Mouse (Mus musculus) cortical plate, adult 2 months (tissue): Measurements from ENCODE around the gene Tmem9. TPM values are rescaled to one million over a fixed set of nuclear protein-coding genes. Genes with fewer than 3 reads are reported as not detected.

ENCODE experiments used
- H3K27ac ChIP-seq: fragments of 200-500 bp; 2 replicates; pipeline ENCODE4 v1.5.1; 2012; ENCODE audit warnings: low read length, control low read depth, inconsistent platforms; ENCODE audit not compliant: insufficient read depth
- H3K4me1 ChIP-seq: fragments of 200-500 bp; 2 replicates; pipeline ENCODE4 v1.6.1; 2011; ENCODE audit warnings: low read length; ENCODE audit not compliant: control insufficient read depth, insufficient read depth
- H3K4me3 ChIP-seq: fragments of 200-500 bp; 2 replicates; pipeline ENCODE4 v1.5.1; 2011; ENCODE audit warnings: mild to moderate bottlenecking, low read length, control low read depth; ENCODE audit not compliant: insufficient read depth
- CTCF ChIP-seq: fragments of 200-500 bp; IDR thresholded peaks from 2 replicates; pipeline ENCODE4 v1.5.1; 2011; ENCODE audit warnings: mild to moderate bottlenecking, control low read depth, low read length; ENCODE audit not compliant: insufficient read depth; ENCODE audit errors: extremely low read depth
- POLR2A ChIP-seq: fragments of 200-500 bp; IDR thresholded peaks from 2 replicates; pipeline ENCODE4 v1.6.1; 2011; ENCODE audit warnings: mild to moderate bottlenecking, low read length, control low read depth; ENCODE audit not compliant: insufficient read depth; ENCODE audit errors: extremely low read depth
- polyA plus RNA-seq: library from polyadenylated mRNA; depleted of rRNA; stranded (reverse); fragments of >200 nt; gene quantifications from 2 replicates; pipeline ENCODE4 v1.2.3, GENCODE M21; 2012; rRNA removed

Gene Tmem9
- polyA plus RNA-seq, 1 experiment, result 101 TPM

DNA sequence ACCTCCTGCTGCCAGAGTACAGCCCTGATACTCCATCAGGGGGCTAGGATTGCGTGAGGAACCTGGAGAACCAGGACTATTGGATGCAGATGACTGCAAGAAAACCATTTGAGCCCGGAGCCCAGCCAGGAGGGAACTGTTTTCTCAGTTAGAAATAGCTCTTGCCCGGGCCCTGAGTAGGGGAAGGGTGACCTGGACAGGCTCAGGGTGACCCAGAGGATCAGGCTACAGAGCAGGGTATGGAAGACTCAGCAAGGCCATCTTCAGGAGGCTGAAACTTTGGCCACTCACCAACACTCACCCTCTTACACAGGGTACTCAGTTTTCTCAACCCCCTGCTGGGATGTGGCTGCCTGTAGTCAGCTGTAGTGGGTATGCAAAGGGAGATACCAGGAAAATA, 59.6 kb downstream of the Tmem9 start:
- Histone ChIP-seq H3K27ac (no peak overlapping the region), H3K4me1 (peaks cover 6% of the 10 kb centered on the region), H3K4me3 (no peak overlapping the region)
- no peak for TF ChIP-seq POLR2A
- TF ChIP-seq CTCF, result no peak

DNA sequence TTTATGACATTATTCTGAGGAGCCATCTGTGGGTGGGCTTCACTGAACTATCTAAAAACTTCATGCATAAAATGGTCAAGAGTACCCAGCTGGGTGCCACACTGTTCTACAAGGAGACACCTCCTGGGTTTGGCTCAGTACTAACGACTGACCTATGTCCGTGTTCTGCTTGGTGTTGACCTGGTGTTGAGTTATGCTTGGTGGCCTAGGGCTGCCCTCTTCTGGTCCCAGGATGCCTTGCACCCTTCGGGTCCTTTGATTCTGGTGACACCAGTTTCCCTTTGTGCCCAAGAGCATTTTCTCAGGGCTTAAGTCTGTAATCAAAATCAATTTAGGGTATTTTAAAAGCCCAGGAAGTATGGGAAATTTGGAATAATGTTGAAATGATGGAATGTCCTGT, 68.1 kb downstream of the Tmem9 start:
- Histone ChIP-seq H3K4me3 (no peak overlapping the region), H3K4me1 (no peaks in the 10 kb centered on the region), H3K27ac (no peak overlapping the region)
- TF ChIP-seq CTCF, result peak; percentile 93
- no peak for TF ChIP-seq POLR2A

DNA sequence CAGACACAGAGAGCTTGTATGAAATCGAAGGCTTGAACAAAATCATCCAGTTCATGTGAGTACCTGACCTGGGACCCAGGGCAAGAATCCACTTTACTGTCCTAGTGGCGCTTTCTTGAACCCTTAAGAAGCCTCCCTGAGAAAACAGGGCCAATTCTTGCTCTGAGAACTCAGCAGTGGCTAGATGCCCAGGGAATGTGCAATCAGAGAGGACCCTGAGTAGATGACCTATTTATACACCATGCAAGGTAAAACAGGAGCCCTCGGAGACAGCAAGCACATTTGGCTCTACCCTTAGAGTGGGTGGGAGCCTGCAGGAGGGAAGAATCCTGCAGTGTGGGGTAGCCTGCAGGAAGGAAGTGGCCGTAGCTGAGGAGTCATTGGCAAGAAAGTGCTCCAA, 69.7 kb downstream of the Tmem9 start:
- TF ChIP-seq POLR2A (no peak), CTCF (no peak)
- Histone ChIP-seq H3K4me3 (no peak overlapping the region), H3K27ac (no peak overlapping the region), H3K4me1 (no peaks in the 10 kb centered on the region)

DNA sequence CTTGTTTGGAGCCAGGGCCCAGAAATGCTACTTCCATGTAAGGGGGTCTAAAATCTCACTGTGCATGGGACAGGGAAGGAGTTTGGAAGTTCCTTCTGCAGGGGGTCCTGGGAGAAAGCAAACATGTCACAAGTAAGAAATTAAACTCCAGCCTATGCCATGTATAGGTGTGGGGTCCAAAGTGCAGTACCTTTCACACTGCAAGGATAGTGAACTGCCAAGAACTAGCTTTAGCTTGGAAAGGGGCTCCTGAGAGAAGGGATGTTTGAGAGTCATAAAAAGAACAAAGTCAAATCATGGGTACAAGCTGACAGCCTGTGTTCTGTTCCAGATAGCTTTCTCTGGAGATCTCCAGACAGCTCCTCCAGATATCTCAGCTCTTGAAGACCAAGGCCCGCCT, 73.2 kb downstream of the Tmem9 start:
- Histone ChIP-seq H3K4me1 (no peaks in the 10 kb centered on the region), H3K27ac (no peak overlapping the region), H3K4me3 (no peak overlapping the region)
- no peak for TF ChIP-seq POLR2A
- no peak for TF ChIP-seq CTCF

Other genes starting within 250 kb of the Tmem9 start
- gene Phlda3, start 242.0 kb upstream of the Tmem9 start, polyA plus RNA-seq, result 55.8 and 57.3 TPM in 2 replicates
- 17.4 and 18.8 TPM in 2 replicates for gene Tnni1, start 228.7 kb upstream of the Tmem9 start, polyA plus RNA-seq
- 2.9 and 3.0 TPM in 2 replicates for gene Lad1, start 189.6 kb upstream of the Tmem9 start, polyA plus RNA-seq
- gene Tnnt2, start 171.8 kb upstream of the Tmem9 start, polyA plus RNA-seq, result 15.4 and 16.2 TPM in 2 replicates
- gene Pkp1, start 88.9 kb upstream of the Tmem9 start, polyA plus RNA-seq, result 0.15 and 0.25 TPM in 2 replicates
- gene Igfn1, start 1.8 kb upstream of the Tmem9 start, polyA plus RNA-seq, result 28.8 and 34.2 TPM in 2 replicates
- 2.0 TPM in 2 replicates for gene Ascl5, start 42.7 kb downstream of the Tmem9 start, polyA plus RNA-seq
- 0.89 and 0.98 TPM in 2 replicates for gene Cacna1s, start 44.6 kb downstream of the Tmem9 start, polyA plus RNA-seq
- gene Kif21b, start 123.2 kb downstream of the Tmem9 start, polyA plus RNA-seq, result 42.5 and 44.4 TPM in 2 replicates
- gene Mroh3, start 204.7 kb downstream of the Tmem9 start, polyA plus RNA-seq, result 1.0 and 1.6 TPM in 2 replicates
- gene Inava, start 226.1 kb downstream of the Tmem9 start, polyA plus RNA-seq, result 3.3 TPM in 2 replicates